Mouse (Mus musculus): ENCODE data around the gene Rnf126.

Rnf126 gene

GRCm38 (mm10) chr10:79733847-79734246 is 32.9 kb downstream of the Rnf126 start:
- no peak for DNase-seq (ENCODE audit: low read depth, low spot score)

GRCm38 (mm10) chr10:79732500-79732899 is 34.3 kb downstream of the Rnf126 start:
- no peak for DNase-seq (ENCODE audit: low read depth, low spot score)

- DNase-seq (ENCODE audit: low read depth, low spot score): no peak
These were observed 37.3 kb downstream of the Rnf126 start for GRCm38 (mm10) chr10:79729357-79729965.

- DNase-seq (ENCODE audit: low read depth, low spot score): no peak
These were observed 38.2 kb downstream of the Rnf126 start for GRCm38 (mm10) chr10:79728323-79729249.

GRCm38 (mm10) chr10:79726090-79726489 is 40.7 kb downstream of the Rnf126 start:
- peak; percentile 51 for DNase-seq (ENCODE audit: low read depth, low spot score)

GRCm38 (mm10) chr10:79723692-79724091 is 43.1 kb downstream of the Rnf126 start:
- DNase-seq (ENCODE audit: low read depth, low spot score): no peak

DNA sequence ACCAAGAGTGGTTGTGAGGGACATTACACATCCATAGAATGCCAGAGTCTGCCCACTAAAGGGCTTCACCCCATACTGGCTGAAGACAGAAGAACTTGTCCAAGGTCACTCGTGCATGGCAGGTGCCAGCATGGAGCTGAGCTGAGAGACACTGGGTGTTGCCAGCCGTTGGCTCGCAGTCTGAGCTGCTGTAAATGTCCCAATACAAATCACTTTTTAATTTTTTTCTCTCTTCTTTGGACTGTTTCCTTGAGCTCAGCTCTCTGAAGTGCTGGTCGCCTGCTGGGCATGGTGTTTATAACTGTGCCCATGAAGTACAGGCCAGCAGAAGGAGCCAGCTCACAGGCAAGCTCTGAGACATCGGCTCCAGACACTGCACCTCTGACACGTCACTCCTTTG is 43.7 kb downstream of the Rnf126 start:
- no peak for DNase-seq (ENCODE audit: low read depth, low spot score)

GRCm38 (mm10) chr10:79721089-79721488 is 45.7 kb downstream of the Rnf126 start:
- no peak for DNase-seq (ENCODE audit: low read depth, low spot score)

- peak; percentile 60 for DNase-seq (ENCODE audit: low read depth, low spot score)
These were observed 49.0 kb downstream of the Rnf126 start for GRCm38 (mm10) chr10:79717640-79718357.

- DNase-seq (ENCODE audit: low read depth, low spot score): peak; percentile 40
These were observed 49.8 kb downstream of the Rnf126 start for GRCm38 (mm10) chr10:79716988-79717355.

GRCm38 (mm10) chr10:79716254-79716987 is 50.3 kb downstream of the Rnf126 start, which contains the start of gene Hcn2:
Hcn2 (plus strand) TSS chr10:79716634.
- no peak for DNase-seq (ENCODE audit: low read depth, low spot score)

GRCm38 (mm10) chr10:79714996-79715395 is 51.8 kb downstream of the Rnf126 start:
- DNase-seq (ENCODE audit: low read depth, low spot score): no peak

DNA sequence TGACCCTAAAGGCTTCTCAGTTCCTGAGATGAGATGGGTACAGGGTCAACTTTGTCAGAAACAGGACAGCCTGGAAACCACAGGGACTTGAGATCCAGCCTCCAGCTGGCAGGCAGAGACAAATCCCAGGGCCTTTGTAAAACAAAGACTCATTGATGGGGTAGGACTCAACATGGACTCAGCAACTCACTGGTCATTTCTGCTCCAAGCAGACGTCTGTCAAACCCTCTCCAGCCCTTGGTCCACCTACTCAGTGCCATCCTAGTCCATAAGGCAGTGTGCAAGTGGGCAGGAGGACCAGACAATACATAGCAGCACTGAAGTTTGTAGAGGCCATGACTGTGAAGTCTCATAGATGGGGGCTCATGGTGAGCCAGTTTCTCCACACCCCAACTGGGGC is 53.6 kb downstream of the Rnf126 start:
- no peak for DNase-seq (ENCODE audit: low read depth, low spot score)

GRCm38 (mm10) chr10:79712499-79713126 is 54.1 kb downstream of the Rnf126 start:
- peak; percentile 69 for DNase-seq (ENCODE audit: low read depth, low spot score)

DNA sequence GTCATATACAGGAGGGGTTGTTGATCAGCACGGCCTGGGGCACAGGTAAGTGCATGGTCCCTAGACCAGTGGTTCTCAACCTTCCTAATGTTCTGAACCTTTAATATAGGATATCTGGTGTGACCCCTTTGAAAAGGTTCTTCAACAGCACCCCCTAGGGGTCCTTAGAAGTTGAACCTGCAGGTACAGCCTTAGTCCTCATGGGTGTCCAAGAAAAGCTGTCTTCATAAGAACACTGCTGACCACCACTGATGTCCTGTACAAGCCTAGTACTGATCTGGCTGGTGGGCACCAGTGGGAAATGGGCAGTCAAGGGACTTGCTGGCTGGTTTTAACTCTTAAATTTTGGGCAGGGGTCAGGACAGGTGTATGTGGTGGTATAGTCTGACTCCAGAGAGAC is 54.7 kb downstream of the Rnf126 start:
- DNase-seq (ENCODE audit: low read depth, low spot score): peak; percentile 44

DNA sequence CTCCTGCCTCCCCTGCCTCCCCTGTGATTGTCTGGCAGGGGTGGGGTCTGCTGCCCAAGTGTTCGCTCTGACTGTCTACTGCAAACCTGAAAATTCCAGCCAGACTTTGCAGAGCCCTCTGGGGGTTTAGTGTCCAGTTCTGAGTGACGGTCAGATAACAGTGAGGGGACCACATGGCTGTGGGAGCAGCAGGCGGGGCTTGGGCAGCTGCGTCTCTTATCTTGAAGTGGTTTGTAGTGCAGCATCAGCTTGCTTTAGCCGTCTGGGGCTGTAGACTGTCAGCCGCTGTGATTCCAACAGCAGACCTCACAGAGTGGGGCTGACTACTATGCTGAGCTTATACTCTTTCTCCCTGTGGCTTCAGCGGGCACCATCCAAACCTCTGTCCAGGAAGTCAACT is 57.4 kb downstream of the Rnf126 start:
- no peak for DNase-seq (ENCODE audit: low read depth, low spot score)

DNA sequence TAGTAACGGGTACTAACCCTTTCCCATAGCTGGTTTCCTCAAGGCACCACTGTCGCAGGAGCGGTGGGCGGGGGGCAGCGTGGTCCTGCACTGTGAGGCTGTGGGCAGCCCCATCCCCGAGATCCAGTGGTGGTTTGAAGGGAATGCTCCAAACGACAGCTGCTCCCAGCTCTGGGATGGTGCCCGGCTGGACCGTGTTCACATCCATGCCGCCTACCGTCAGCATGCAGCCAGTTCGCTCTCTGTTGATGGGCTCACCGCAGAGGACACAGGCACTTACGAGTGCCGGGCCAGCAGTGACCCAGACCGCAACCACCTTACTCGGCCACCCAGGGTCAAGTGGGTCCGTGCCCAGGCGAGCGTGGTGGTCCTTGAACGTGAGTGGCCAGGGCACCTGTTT is 58.1 kb downstream of the Rnf126 start:
- no peak for DNase-seq (ENCODE audit: low read depth, low spot score)

Data from CD4-positive helper T cell, adult 2 months (primary cell).